Mouse (Mus musculus) adrenal gland, adult 10 weeks (tissue): ENCODE results near the gene Vps52. TPM values are rescaled to one million over a fixed set of nuclear protein-coding genes. Genes with fewer than 3 reads are reported as not detected.

Source experiments
- polyA plus RNA-seq: library from polyadenylated mRNA; stranded (reverse); fragments of 350-450 nt; fragmentation: Illumina TruSeq; extraction: RNeasy Lipid Tissue Mini Kit (QIAGEN cat#74804); gene quantifications from one replicate; pipeline ENCODE4 v1.2.3, GENCODE M21; 2014; ENCODE audit warnings: low read depth, low replicate concordance

The Vps52 gene
- polyA plus RNA-seq, result 6.1 TPM

DNA sequence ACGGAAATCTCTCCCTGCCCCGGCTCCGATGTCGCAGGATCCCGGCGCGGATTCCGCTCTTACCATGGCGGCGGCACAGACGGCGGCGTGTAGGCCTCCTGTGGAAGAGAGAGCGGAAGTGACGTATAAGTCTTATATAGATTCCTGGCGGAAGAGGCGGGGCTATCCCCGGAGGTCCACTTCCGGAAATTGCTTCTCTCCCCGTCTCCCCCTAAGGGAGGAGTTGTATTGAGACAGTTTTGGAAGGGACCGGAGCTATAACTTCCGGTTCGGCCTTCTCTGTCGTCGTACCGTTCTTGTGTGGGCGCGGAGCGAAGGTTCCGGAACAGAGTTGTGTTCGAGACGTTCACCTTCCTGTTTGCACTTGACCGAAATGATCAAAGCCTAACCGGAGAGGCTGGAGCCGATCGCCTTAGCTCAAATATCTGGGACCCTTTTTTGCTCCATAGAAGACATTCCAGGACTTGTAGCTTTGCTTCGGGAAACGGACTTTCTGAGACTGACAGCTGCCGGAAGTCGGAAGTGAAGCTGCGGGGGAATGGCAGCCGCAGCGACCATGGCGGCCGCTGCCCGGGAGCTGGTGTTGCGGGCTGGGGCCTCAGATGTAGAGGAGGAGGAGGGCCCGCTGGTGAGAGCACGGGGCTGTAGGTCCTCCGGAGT lies at the start of gene Vps52, which contains the start of gene Rps18:
Gene Vps52, plus strand, starts transcription at position 258 of the 660 bp plus-strand sequence.
Gene Rps18, minus strand, starts transcription at position 447 of the 660 bp plus-strand sequence.

GRCm38 (mm10) chr17:33909077-33909868 lies 46.3 kb upstream of the Vps52 start, which contains the start of gene Daxx:
TSS of gene Daxx (plus strand) at chr17:33909414.

DNA sequence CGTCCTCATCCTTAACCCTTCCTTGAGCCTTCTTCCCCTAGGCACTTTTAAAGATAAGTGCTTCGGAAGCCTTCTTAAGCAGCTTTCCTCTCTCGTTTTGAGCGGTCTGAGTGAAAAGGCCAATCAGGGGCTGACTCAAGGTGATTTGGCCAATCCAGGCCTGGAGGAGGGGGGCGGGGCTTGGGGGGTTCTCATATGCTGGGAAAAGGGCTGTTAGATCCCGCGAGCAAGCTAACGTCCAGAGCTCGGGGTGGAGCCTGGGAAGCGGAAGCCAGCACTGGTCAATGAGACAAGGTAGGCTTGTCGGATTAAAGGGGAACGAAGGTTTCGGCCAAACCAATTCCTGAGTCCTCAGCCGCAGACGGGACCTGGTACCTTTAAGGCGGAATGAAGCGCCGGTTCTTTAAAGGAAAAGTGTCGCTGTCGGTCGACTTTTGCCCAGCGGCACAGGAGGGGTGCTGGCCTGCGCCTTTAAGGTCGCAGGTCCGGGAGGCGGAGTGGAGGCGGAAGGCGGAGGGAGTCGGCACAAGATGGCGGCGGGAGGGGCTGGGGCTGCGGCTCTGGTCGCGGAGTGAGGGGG lies 39.9 kb upstream of the Vps52 start, which contains the start of the genes Tapbp and Zbtb22:
Gene Tapbp, plus strand, starts transcription at position 229 of the 580 bp plus-strand sequence.
Gene Zbtb22, plus strand, starts transcription at position 234 of the 580 bp plus-strand sequence.

GRCm38 (mm10) chr17:33929371-33930279 lies 26.0 kb upstream of the Vps52 start, which contains the start of gene Rgl2:
TSS of gene Rgl2 (plus strand) at chr17:33929543.

DNA sequence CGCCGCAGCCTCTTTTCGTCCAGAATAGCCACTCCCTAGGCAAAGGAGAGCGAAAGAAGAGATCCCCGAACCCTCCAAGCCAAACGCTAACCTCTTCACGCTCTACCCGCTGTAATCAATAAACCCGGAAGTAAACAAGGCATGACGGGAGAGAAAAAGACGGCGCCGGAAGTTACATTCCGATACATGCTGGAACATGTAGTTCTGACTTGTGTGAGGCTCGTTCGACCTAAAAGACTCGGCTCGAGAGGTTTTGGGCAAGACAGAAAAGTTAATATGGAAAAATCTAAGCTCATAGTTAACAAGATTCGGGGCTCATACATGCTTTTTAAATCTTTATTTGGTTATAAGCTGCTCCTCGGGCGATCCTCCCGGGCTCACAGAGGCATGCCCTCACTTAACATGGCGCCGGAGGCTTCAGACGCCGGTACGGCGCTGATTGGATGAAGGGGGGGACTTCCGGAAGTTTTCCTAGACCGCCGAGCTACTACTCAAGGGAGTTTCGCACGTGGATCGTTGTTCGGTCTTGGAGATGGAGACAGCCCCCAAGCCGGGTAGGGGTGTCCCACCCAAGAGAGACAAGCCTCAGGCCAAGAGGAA lies 15.3 kb upstream of the Vps52 start, which contains the start of the genes Pfdn6 and Wdr46:
Gene Pfdn6, minus strand, starts transcription at position 138 of the 600 bp plus-strand sequence.
Gene Wdr46, plus strand, starts transcription at position 455 of the 600 bp plus-strand sequence.

DNA sequence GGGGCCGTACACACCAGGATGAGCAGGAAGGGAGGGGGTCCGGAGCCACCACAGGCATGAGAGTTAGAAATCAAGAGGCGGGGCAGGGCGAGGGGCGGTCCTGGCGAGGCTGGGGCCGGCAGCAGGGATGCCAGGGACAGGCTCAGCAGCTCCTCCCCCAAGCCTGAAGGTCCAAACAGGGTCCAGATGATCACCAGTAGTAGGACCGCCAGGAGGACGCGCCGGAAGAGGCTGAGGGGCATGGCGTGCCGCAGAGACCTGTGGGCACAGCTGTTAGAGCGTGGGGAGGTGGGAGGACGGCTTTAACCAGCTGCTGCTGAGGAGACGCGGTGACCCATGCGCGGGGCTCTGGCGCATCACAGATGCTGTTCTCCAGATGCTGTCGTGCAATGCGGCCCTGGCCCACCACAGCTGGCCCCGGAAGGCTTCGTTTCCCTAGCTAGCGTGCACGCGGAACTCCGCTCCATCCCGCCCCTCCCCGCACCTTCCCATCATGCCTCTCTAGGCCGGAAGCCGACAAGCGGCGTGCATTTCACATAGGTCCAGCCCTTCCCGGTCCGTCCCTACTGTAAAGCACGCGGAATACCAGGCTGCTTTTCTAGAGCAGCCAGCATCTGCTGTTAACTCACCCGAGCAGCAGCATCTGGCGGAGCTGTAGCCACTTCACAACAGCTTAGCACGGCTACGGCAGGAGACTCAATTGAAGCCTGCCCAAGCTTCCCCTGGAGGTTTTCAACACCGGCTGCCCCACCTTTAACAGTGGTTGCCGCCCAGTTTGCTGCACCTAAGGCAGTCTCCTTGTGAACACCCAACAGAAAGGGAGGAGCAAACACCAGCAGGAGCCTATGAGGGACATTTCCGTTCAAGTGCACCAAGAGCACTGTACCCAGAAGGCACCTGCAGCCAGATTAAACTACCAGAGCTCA lies 4.3 kb upstream of the Vps52 start, which contains the start of gene B3galt4:
Gene B3galt4, minus strand, starts transcription at position 468 of the 926 bp plus-strand sequence.

GRCm38 (mm10) chr17:34000150-34000537 lies 44.5 kb downstream of the Vps52 start, which contains the start of gene H2-K1:
TSS of gene H2-K1 (minus strand) at chr17:34000347.

Other genes starting within 250 kb of the Vps52 start
- 39.7 TPM for gene March2, start 237.1 kb upstream of the Vps52 start, polyA plus RNA-seq
- gene Rab11b, start 195.3 kb upstream of the Vps52 start, polyA plus RNA-seq, result 40.2 TPM
- 4.9 TPM for gene Angptl4, start 174.0 kb upstream of the Vps52 start, polyA plus RNA-seq
- gene Kank3, start 145.3 kb upstream of the Vps52 start, polyA plus RNA-seq, result 17.0 TPM
- gene Rps28, start 131.2 kb upstream of the Vps52 start, polyA plus RNA-seq, result 62.1 TPM
- gene Ndufa7, start 131.2 kb upstream of the Vps52 start, polyA plus RNA-seq, result 29.1 TPM
- 7.3 TPM for gene Cd320, start 112.7 kb upstream of the Vps52 start, polyA plus RNA-seq
- not detected for gene Gm7029, start 82.0 kb upstream of the Vps52 start, polyA plus RNA-seq
- not detected for gene Kifc1, start 65.2 kb upstream of the Vps52 start, polyA plus RNA-seq
- not detected for gene Platr17, start 50.7 kb upstream of the Vps52 start, polyA plus RNA-seq
- gene Daxx, start 46.4 kb upstream of the Vps52 start, polyA plus RNA-seq, result 9.9 TPM
- 43.1 TPM for gene Tapbp, start 39.9 kb upstream of the Vps52 start, polyA plus RNA-seq
- 1.3 TPM for gene Zbtb22, start 39.9 kb upstream of the Vps52 start, polyA plus RNA-seq
- 3.8 TPM for gene Rgl2, start 26.3 kb upstream of the Vps52 start, polyA plus RNA-seq
- gene Pfdn6, start 15.5 kb upstream of the Vps52 start, polyA plus RNA-seq, result 14.8 TPM
- 0.70 TPM for gene Wdr46, start 15.2 kb upstream of the Vps52 start, polyA plus RNA-seq
- gene B3galt4, start 4.3 kb upstream of the Vps52 start, polyA plus RNA-seq, result 0.35 TPM
- 17.8 TPM for gene Rps18, start 189 bp downstream of the Vps52 start, polyA plus RNA-seq
- gene H2-K1, start 44.5 kb downstream of the Vps52 start, polyA plus RNA-seq, result 201 TPM
- 1.9 TPM for gene Ring1, start 68.9 kb downstream of the Vps52 start, polyA plus RNA-seq
- 6.8 TPM for gene H2-Ke6, start 72.2 kb downstream of the Vps52 start, polyA plus RNA-seq
- 0.82 TPM for gene Slc39a7, start 75.9 kb downstream of the Vps52 start, polyA plus RNA-seq
- 0.99 TPM for gene Rxrb, start 76.0 kb downstream of the Vps52 start, polyA plus RNA-seq
- gene Col11a2, start 83.6 kb downstream of the Vps52 start, polyA plus RNA-seq, result not detected
- not detected for gene H2-Oa, start 136.5 kb downstream of the Vps52 start, polyA plus RNA-seq
- gene H2-DMa, start 163.7 kb downstream of the Vps52 start, polyA plus RNA-seq, result not detected
- 272 TPM for gene Brd2, start 166.8 kb downstream of the Vps52 start, polyA plus RNA-seq
- gene H2-DMb2, start 187.5 kb downstream of the Vps52 start, polyA plus RNA-seq, result not detected
- 2.0 TPM for gene H2-DMb1, start 197.3 kb downstream of the Vps52 start, polyA plus RNA-seq
- 2.2 TPM for gene Tap1, start 231.7 kb downstream of the Vps52 start, polyA plus RNA-seq
- gene Psmb9, start 232.0 kb downstream of the Vps52 start, polyA plus RNA-seq, result 2.9 TPM
- gene Psmb8, start 241.9 kb downstream of the Vps52 start, polyA plus RNA-seq, result 1.2 TPM
- gene Tap2, start 247.7 kb downstream of the Vps52 start, polyA plus RNA-seq, result 0.64 TPM